Mouse (Mus musculus) c-Kit-positive CD71-negative TER-119-negative erythroid progenitor cells, embryonic 14.5 days (primary cell): ENCODE results near the gene Olfr362.
"Not testable (repeated sequence)": the region's sequence is repeated elsewhere in the genome, so short reads cannot be mapped to it uniquely, and the experiment has no call there.

Source experiments
- DNase-seq: peaks from one replicate; pipeline ENCODE4 v3.0.0-alpha.2; 2013; ENCODE audit warnings: low read depth

Olfr362 gene

GRCm38 (mm10) chr2:37117810-37118209, at the start of gene Olfr362:
Olfr362 (minus strand) TSS chr2:37117910.
- no peak for DNase-seq

GRCm38 (mm10) chr2:37139022-37139421, 21.3 kb upstream of the Olfr362 start, which contains the start of gene Olfr364-ps1:
Olfr364-ps1 (plus strand) TSS chr2:37139322.
- no peak for DNase-seq

- not testable (repeated sequence) for DNase-seq
Measured at GRCm38 (mm10) chr2:37089190-37089589, 28.5 kb downstream of the Olfr362 start, which contains the start of gene Olfr361. Olfr361 (minus strand) TSS chr2:37089290.

- no peak for DNase-seq
Measured at GRCm38 (mm10) chr2:37065446-37065845, 52.3 kb downstream of the Olfr362 start, which contains the start of gene Olfr360. Olfr360 (plus strand) TSS chr2:37065746.
